Mouse (Mus musculus) ES-Bruce4 (cell line): Measurements from ENCODE around the gene Prrc2a. TPM values are rescaled to one million over a fixed set of nuclear protein-coding genes. Genes with fewer than 3 reads are reported as not detected.

Source experiments
- H3K27ac ChIP-seq: 2 replicates; pipeline ENCODE4 v1.5.1; 2012; ENCODE audit warnings: low read length, inconsistent platforms; ENCODE audit not compliant: insufficient read depth
- H3K27me3 ChIP-seq: 2 replicates; pipeline ENCODE4 v1.6.1; 2012; ENCODE audit warnings: mild to moderate bottlenecking, low read length, inconsistent platforms; ENCODE audit not compliant: control insufficient read depth, poor library complexity, insufficient read depth, severe bottlenecking
- H3K36me3 ChIP-seq: 2 replicates; pipeline ENCODE4 v1.6.1; 2012; ENCODE audit warnings: inconsistent platforms, mild to moderate bottlenecking, low read length, moderate library complexity; ENCODE audit not compliant: control insufficient read depth, poor library complexity, insufficient read depth, severe bottlenecking
- H3K4me1 ChIP-seq: one replicate; pipeline ENCODE4 v1.8.1; 2011; ENCODE audit warnings: low read length; ENCODE audit not compliant: control insufficient read depth, insufficient read depth
- H3K4me3 ChIP-seq: 2 replicates; pipeline ENCODE4 v1.5.1; 2011; ENCODE audit warnings: low read depth, mild to moderate bottlenecking, low read length
- H3K9ac ChIP-seq: 2 replicates; pipeline ENCODE4 v1.6.1; 2012; ENCODE audit warnings: low read depth, mild to moderate bottlenecking, inconsistent platforms; ENCODE audit not compliant: poor library complexity, severe bottlenecking
- H3K9me3 ChIP-seq: replicated peaks from 2 replicates; pipeline ENCODE4 v1.6.1; 2012; ENCODE audit warnings: mild to moderate bottlenecking, low read length, inconsistent platforms; ENCODE audit not compliant: control insufficient read depth, poor library complexity, insufficient read depth, severe bottlenecking
- CTCF ChIP-seq: IDR thresholded peaks from one replicate; pipeline ENCODE4 v1.8.1; 2011; ENCODE audit warnings: low read depth, low read length
- EP300 ChIP-seq: IDR thresholded peaks from 2 replicates; pipeline ENCODE4 v1.6.1; 2011; ENCODE audit warnings: low read depth, low read length; ENCODE audit not compliant: insufficient read depth
- POLR2A ChIP-seq: IDR thresholded peaks from one replicate; pipeline ENCODE4 v1.8.1; 2011; ENCODE audit warnings: low read length; ENCODE audit not compliant: insufficient read depth
- polyA plus RNA-seq: library from polyadenylated mRNA; stranded (reverse); fragments of >200 nt; gene quantifications from 2 replicates; pipeline ENCODE4 v1.2.4, GENCODE M21; 2011; ENCODE audit warnings: low read depth; ENCODE audit not compliant: missing spikeins, insufficient read depth, insufficient read length

Prrc2a gene
- polyA plus RNA-seq, 1 experiment, result 236 TPM

DNA sequence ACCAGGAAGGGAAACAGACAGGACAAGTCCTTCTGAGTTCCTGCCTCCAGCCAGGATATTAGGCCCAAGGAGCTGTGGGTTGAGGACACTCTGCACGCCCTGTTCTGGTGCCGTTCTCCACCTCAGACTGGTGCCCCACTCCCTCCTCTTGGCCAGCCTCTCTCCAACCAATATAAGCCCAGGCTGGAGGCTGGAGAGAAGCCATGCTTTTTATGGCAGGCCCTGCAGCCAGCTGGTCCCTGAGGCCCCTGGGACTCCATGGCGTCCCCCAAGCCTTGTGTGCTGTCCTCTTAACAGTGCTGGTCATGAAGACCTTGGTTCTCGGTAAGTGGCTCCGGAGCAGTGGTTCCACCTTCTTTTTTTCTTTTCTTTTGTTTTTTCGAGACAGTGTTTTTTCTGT lies 56.6 kb downstream of the Prrc2a start, which contains the start of gene Ly6g5c:
TSS of gene Ly6g5c (plus strand) at position 183 of the 400 bp plus-strand sequence.
- H3K27ac ChIP-seq, result no peak within 1 kb of the TSS
- H3K9me3 ChIP-seq, result no peaks in the 10 kb centered on the region
- H3K36me3 ChIP-seq, result no peaks in the 10 kb centered on the region
- H3K9ac ChIP-seq, result no peak within 1 kb of the TSS
- no peak for TF ChIP-seq POLR2A
- no peak for TF ChIP-seq EP300
- no peak for TF ChIP-seq CTCF
- no peak within 1 kb of the TSS for H3K4me3 ChIP-seq
- no peaks in the 10 kb centered on the region for H3K27me3 ChIP-seq
- no peaks in the 10 kb centered on the region for H3K4me1 ChIP-seq

DNA sequence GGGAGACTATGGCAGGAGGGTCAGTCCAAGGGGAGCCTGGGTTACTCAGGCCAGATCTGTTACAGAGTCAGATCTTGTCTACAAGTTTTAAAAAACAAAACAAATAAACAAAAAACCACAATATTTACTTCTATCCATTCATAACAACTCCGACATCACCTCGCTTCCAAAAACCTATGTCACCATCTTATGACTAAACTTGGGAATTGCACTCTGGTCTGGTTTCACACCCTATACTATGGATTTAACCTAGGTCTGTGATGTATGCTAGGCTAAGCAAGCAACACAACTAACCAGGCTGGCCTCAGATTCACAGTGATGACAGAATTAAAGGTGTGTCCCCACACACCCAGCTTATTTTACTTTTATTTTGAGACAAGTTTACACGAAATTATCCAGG lies 58.2 kb downstream of the Prrc2a start:
- no peaks in the 10 kb centered on the region for H3K27me3 ChIP-seq
- H3K36me3 ChIP-seq, result no peaks in the 10 kb centered on the region
- H3K9me3 ChIP-seq, result no peaks in the 10 kb centered on the region
- no peaks in the 10 kb centered on the region for H3K4me1 ChIP-seq
- no peak overlapping the region for H3K9ac ChIP-seq
- no peak overlapping the region for H3K27ac ChIP-seq
- no peak overlapping the region for H3K4me3 ChIP-seq
- TF ChIP-seq EP300 (no peak), CTCF (no peak), POLR2A (no peak)

DNA sequence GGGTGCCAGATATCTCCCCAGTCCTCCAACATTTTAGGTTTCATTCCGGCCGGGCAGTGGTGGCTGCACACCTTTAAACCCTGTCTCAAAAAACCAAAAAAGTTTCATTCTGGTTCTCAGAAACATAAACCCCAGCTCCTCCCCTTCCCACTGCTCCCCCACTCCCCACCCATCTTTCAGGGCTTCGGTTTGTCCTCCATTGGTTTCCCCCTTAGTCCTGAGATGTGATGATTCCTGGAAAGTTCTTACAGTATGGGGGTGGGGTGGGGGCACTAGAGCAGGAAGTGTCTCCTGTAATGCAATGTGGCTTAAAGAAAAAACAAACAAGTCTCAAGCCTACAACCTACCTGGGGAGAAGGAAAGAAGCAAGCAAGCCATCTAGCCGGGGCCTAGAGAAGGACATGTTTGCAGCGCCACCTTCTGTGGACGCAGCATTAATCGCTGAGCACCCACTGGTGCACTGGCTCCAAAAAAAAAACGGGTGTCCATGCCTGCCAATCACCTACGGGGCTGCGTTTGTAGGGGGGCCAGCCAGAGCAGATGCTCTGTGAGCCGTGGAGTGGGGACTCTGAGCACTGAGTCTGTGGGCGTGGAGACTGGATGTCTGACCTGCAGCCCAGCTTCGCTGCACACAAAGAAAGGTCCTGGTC lies 58.8 kb downstream of the Prrc2a start:
- H3K27ac ChIP-seq, result no peak overlapping the region
- H3K4me3 ChIP-seq, result no peak overlapping the region
- H3K27me3 ChIP-seq, result no peaks in the 10 kb centered on the region
- no peaks in the 10 kb centered on the region for H3K9me3 ChIP-seq
- no peak for TF ChIP-seq POLR2A
- TF ChIP-seq CTCF, result peak; percentile 75
- no peak for TF ChIP-seq EP300
- H3K36me3 ChIP-seq, result no peaks in the 10 kb centered on the region
- no peak overlapping the region for H3K9ac ChIP-seq
- H3K4me1 ChIP-seq, result no peaks in the 10 kb centered on the region

DNA sequence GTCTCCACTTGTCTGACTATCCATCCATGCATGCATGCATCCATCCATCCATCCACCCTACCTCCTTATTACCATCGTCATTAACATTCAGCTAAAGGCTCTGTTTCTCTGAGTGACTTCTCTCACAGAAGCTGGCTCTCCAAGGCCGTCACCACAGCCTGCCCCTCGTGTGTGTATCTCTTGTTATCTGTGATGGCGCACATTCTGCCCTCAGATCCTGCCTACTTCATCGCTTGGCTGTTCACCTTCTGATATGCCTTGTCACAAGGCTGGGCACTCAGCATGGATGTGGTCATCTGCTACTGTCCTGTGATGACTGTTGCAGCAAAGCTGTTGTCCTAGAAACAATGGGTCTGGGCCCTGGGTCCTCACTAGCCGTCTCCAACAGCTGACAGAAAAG lies 59.9 kb downstream of the Prrc2a start:
- Histone ChIP-seq H3K27ac (no peak overlapping the region), H3K27me3 (no peaks in the 10 kb centered on the region), H3K9ac (no peak overlapping the region), H3K4me1 (no peaks in the 10 kb centered on the region), H3K36me3 (no peaks in the 10 kb centered on the region), H3K9me3 (no peaks in the 10 kb centered on the region), H3K4me3 (no peak overlapping the region)
- TF ChIP-seq POLR2A (no peak), EP300 (no peak), CTCF (no peak)

DNA sequence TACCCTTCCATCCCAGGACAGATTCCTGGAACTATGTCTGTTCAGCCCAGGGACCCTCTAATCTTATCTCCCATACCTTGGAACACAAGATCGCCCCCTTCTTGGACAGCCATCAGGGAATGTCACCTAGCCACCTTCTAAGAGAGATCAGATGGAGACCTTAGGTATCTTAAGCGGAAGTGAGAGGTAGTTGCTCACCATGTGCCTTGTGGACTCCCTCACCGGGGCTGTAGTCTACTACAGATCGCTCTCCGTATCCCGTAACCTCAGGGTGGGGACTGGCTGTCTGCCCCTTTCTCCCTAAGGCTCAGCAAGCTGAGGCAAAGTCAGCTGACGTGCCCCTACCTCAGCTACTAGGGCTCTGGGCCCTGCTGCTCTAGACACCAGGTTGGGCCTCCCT lies 60.6 kb downstream of the Prrc2a start:
- no peaks in the 10 kb centered on the region for H3K9me3 ChIP-seq
- no peaks in the 10 kb centered on the region for H3K36me3 ChIP-seq
- no peaks in the 10 kb centered on the region for H3K4me1 ChIP-seq
- no peak overlapping the region for H3K27ac ChIP-seq
- no peaks in the 10 kb centered on the region for H3K27me3 ChIP-seq
- no peak for TF ChIP-seq CTCF
- no peak for TF ChIP-seq EP300
- TF ChIP-seq POLR2A, result no peak
- no peak overlapping the region for H3K9ac ChIP-seq
- no peak overlapping the region for H3K4me3 ChIP-seq

DNA sequence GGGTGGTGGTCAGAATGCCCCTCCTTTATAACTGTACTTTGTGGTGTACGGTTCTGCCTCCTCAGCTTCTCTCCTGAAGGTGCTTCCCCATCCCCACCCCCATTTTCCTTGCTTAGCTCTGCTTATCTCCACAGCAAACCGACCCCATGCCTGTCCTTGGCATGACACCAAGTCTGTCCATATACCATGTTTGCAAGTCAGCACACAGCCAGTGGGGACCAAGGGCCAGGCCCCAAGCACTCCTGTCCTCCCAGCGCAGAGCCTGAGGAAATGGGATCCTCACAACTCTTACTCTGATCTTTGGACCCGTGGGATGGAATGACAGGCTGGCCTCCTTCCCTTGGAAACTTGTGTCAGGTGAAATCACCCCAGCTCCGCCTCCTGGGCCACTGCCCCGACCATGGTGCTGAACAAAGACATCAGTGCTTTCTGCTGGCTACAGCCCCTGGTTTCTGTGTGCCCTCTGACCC lies 61.4 kb downstream of the Prrc2a start:
- Histone ChIP-seq H3K9me3 (no peaks in the 10 kb centered on the region), H3K27ac (no peak overlapping the region), H3K4me3 (no peak overlapping the region), H3K27me3 (no peaks in the 10 kb centered on the region), H3K9ac (no peak overlapping the region), H3K36me3 (no peaks in the 10 kb centered on the region), H3K4me1 (no peaks in the 10 kb centered on the region)
- no peak for TF ChIP-seq EP300
- no peak for TF ChIP-seq CTCF
- TF ChIP-seq POLR2A, result no peak
